8 mouse cellular contexts compared by ENCODE assay signal in genomic region chr13:98588951-98589501, GRCm38 (mm10). TPM values are rescaled to one million over a fixed set of nuclear protein-coding genes. Genes with fewer than 3 reads are reported as not detected.
DNase-seq lines count a peak whose midpoint lies in the region; ATAC-seq and TF ChIP-seq lines count a peak whose summit lies in the region.

No protein-coding gene starts in this region.

- H3K9me3 ChIP-seq in forebrain, embryonic 11.5 days (ENCODE audit: control insufficient read depth, low read length) = no peaks in the 10 kb centered on the region
- H3K9me3 ChIP-seq in heart, embryonic 16.5 days (replicated peaks; ENCODE audit: control insufficient read depth, low read length) = no peaks in the 10 kb centered on the region
- H3K9me3 ChIP-seq in liver, embryonic 15.5 days (replicated peaks) = no peaks in the 10 kb centered on the region
- no peaks in the 10 kb centered on the region for H3K9me3 ChIP-seq in neural tube, embryonic 11.5 days (ENCODE audit: control insufficient read depth, low read length)
- no peaks in the 10 kb centered on the region for H3K9me3 ChIP-seq in stomach, embryonic 15.5 days

- no peaks in the 10 kb centered on the region for H3K79me2 ChIP-seq in C2C12 (ENCODE audit: control insufficient read depth, insufficient read depth)

- no peaks in the 10 kb centered on the region for H3K27me3 ChIP-seq in C2C12 (ENCODE audit: control insufficient read depth, insufficient read depth, insufficient read length)
- H3K27me3 ChIP-seq in forebrain, embryonic 11.5 days (ENCODE audit: control insufficient read depth, insufficient read depth, low read length) = peaks cover 48% of the 10 kb centered on the region
- peaks cover 38% of the 10 kb centered on the region for H3K27me3 ChIP-seq in heart, embryonic 16.5 days (ENCODE audit: control insufficient read depth, insufficient read depth, low read length)
- H3K27me3 ChIP-seq in liver, embryonic 15.5 days = peaks cover 55% of the 10 kb centered on the region
- peaks cover 5% of the 10 kb centered on the region for H3K27me3 ChIP-seq in neural tube, embryonic 11.5 days (ENCODE audit: control insufficient read depth, insufficient read depth, low read length)
- peaks cover 11% of the 10 kb centered on the region for H3K27me3 ChIP-seq in stomach, embryonic 15.5 days (replicated peaks)

- peaks cover 4% of the 10 kb centered on the region; the same call in 1 of the 2 replicates for H3K4me1 ChIP-seq in forebrain, embryonic 11.5 days (replicated peaks; ENCODE audit: control insufficient read depth, insufficient read depth, low read length)
- peaks cover 11% of the 10 kb centered on the region for H3K4me1 ChIP-seq in heart, embryonic 16.5 days (ENCODE audit: control insufficient read depth, insufficient read depth, low read length)
- H3K4me1 ChIP-seq in liver, embryonic 15.5 days (replicated peaks) = peaks cover 3% of the 10 kb centered on the region; the same call in 1 of the 2 replicates
- H3K4me1 ChIP-seq in neural tube, embryonic 11.5 days (ENCODE audit: control insufficient read depth, insufficient read depth, low read length) = peaks cover 7% of the 10 kb centered on the region; the same call in 1 of the 2 replicates
- peaks cover 34% of the 10 kb centered on the region for H3K4me1 ChIP-seq in stomach, embryonic 15.5 days

- H3K4me3 ChIP-seq in C2C12 (ENCODE audit: insufficient read depth, poor library complexity, severe bottlenecking) = peak overlapping the region; percentile 14
- peak overlapping the region; percentile 31 for H3K4me3 ChIP-seq in forebrain, embryonic 11.5 days (ENCODE audit: low read depth, low read length)
- peak overlapping the region; percentile 48 for H3K4me3 ChIP-seq in heart, embryonic 16.5 days (ENCODE audit: low read length)
- H3K4me3 ChIP-seq in liver, embryonic 15.5 days (replicated peaks) = peak overlapping the region; percentile 39
- peak overlapping the region; percentile 40 for H3K4me3 ChIP-seq in neural tube, embryonic 11.5 days (ENCODE audit: low read depth, low read length)
- H3K4me3 ChIP-seq in stomach, embryonic 15.5 days (replicated peaks) = peak overlapping the region; percentile 53

- H3K4me2 ChIP-seq in forebrain, embryonic 11.5 days (ENCODE audit: low read depth, low read length, severe bottlenecking) = peak overlapping the region; percentile 60
- peak overlapping the region; percentile 71 for H3K4me2 ChIP-seq in heart, embryonic 16.5 days (ENCODE audit: low read depth, low read length)
- H3K4me2 ChIP-seq in liver, embryonic 15.5 days = peak overlapping the region; percentile 65
- H3K4me2 ChIP-seq in neural tube, embryonic 11.5 days (ENCODE audit: low read depth) = peak overlapping the region; percentile 69
- peak overlapping the region; percentile 89 for H3K4me2 ChIP-seq in stomach, embryonic 15.5 days

- H3ac ChIP-seq in C2C12 (ENCODE audit: control insufficient read depth, insufficient read length, low read depth) = peak overlapping the region; percentile 58

- peak; percentile 88 for TF ChIP-seq CTCF in C2C12 (IDR thresholded peaks at IDR 0.05; ENCODE audit: control insufficient read depth, insufficient read depth, insufficient read length)

- under 1% methylated on average over 35 of the region's 35 CpGs for WGBS in forebrain, embryonic 11.5 days
- under 1% methylated on average over 35 of the region's 35 CpGs for WGBS in heart, embryonic 16.5 days
- WGBS in liver, embryonic 15.5 days (ENCODE audit: insufficient replicate concordance) = 2% methylated on average over 35 of the region's 35 CpGs
- WGBS in neural tube, embryonic 11.5 days = 2% methylated on average over 33 of the region's 35 CpGs
- 2% methylated on average over 35 of the region's 35 CpGs for WGBS in stomach, embryonic 15.5 days

- no peaks in the 10 kb centered on the region for H3K36me3 ChIP-seq in C2C12 (ENCODE audit: control insufficient read depth, insufficient read depth)
- H3K36me3 ChIP-seq in forebrain, embryonic 11.5 days (ENCODE audit: control insufficient read depth, insufficient read depth, low read length) = no peaks in the 10 kb centered on the region
- H3K36me3 ChIP-seq in heart, embryonic 16.5 days (ENCODE audit: control insufficient read depth, insufficient read depth) = no peaks in the 10 kb centered on the region
- no peaks in the 10 kb centered on the region for H3K36me3 ChIP-seq in liver, embryonic 15.5 days (replicated peaks)
- no peaks in the 10 kb centered on the region for H3K36me3 ChIP-seq in neural tube, embryonic 11.5 days (ENCODE audit: control insufficient read depth, insufficient read depth, low read length)
- no peaks in the 10 kb centered on the region for H3K36me3 ChIP-seq in stomach, embryonic 15.5 days

- DNase-seq in c-Kit-positive CD71-positive TER-119-negative erythroid progenitor cells, embryonic 14.5 days (ENCODE audit: low read depth) = peak; percentile 16
- peak; percentile 93 for DNase-seq in forebrain, embryonic 11.5 days (ENCODE audit: low spot score)
- peak; percentile 90 for DNase-seq in kidney, postnatal 14 days
- DNase-seq in neural tube, embryonic 11.5 days (ENCODE audit: low spot score) = peak; percentile 92

- peak overlapping the region; percentile 14 for H3K9ac ChIP-seq in forebrain, embryonic 11.5 days (ENCODE audit: low read length)
- H3K9ac ChIP-seq in heart, embryonic 16.5 days (ENCODE audit: low read length) = peak overlapping the region; percentile 44; the same call in 1 of the 2 replicates
- no peak overlapping the region for H3K9ac ChIP-seq in liver, embryonic 15.5 days
- H3K9ac ChIP-seq in neural tube, embryonic 11.5 days (ENCODE audit: low read length) = peak overlapping the region; percentile 41
- H3K9ac ChIP-seq in stomach, embryonic 15.5 days = peak overlapping the region; percentile 52

- ATAC-seq in forebrain, embryonic 11.5 days (replicated peaks; ENCODE audit: low FRiP score) = peak; percentile 87
- peak; percentile 84 for ATAC-seq in heart, embryonic 16.5 days (replicated peaks; ENCODE audit: extremely low read depth, insufficient read depth, low FRiP score)
- peak; percentile 54; the same call in 1 of the 2 replicates for ATAC-seq in liver, embryonic 15.5 days (ENCODE audit: insufficient read depth)
- ATAC-seq in neural tube, embryonic 11.5 days (ENCODE audit: insufficient read depth, low FRiP score, low TSS enrichment) = peak; percentile 80
- peak; percentile 71 for ATAC-seq in stomach, embryonic 15.5 days (ENCODE audit: insufficient read depth, low FRiP score, low read depth)

- no peaks in the 10 kb centered on the region for H3K79me3 ChIP-seq in C2C12 (ENCODE audit: low read depth)

- no peak overlapping the region for H3K27ac ChIP-seq in forebrain, embryonic 11.5 days (ENCODE audit: low read depth, low read length)
- H3K27ac ChIP-seq in heart, embryonic 16.5 days (ENCODE audit: low read length) = no peak overlapping the region
- no peak overlapping the region for H3K27ac ChIP-seq in liver, embryonic 15.5 days (replicated peaks)
- H3K27ac ChIP-seq in neural tube, embryonic 11.5 days (ENCODE audit: low read depth, low read length) = 0 out of 2 replicates have a peak overlapping the region, but pooled peaks have one; percentile 23
- H3K27ac ChIP-seq in stomach, embryonic 15.5 days = peak overlapping the region; percentile 83

TF ChIP-seq in C2C12, 6 proteins besides CTCF, POLR2A, EP300 and RAD21:
- TF ChIP-seq USF1 (IDR thresholded peaks at IDR 0.05; ENCODE audit: low read depth) = peak; percentile 88
- peak; percentile 52 for TF ChIP-seq MAX (IDR thresholded peaks at IDR 0.05)
- no peak for TF ChIP-seq FOSL1 (IDR thresholded peaks at IDR 0.05; ENCODE audit: insufficient read depth, low read length, poor library complexity, severe bottlenecking)

RNA-seq across cellular contexts. Expression of gene Tmem174, which starts 48.2 kb away (rescaled TPM):
- not detected for polyA plus RNA-seq in C2C12 (2012; fragmentation: generic; extraction: Trizol)
- polyA plus RNA-seq in forebrain, embryonic 11.5 days (2014; fragmentation: Nextera tagmentation; extraction: Ambion mirVana) = not detected in 2 replicates
- polyA plus RNA-seq in heart, embryonic 16.5 days (2015; fragmentation: Nextera tagmentation; extraction: Ambion mirVana) = not detected in 2 replicates
- polyA plus RNA-seq in liver, embryonic 15.5 days (2015; fragmentation: Nextera tagmentation; extraction: Ambion mirVana) = not detected in 2 replicates
- not detected in 2 replicates for polyA plus RNA-seq in neural tube, embryonic 11.5 days (2014; fragmentation: Nextera tagmentation; extraction: Ambion mirVana)
- polyA plus RNA-seq in stomach, embryonic 15.5 days (2015; fragmentation: Nextera tagmentation; extraction: Ambion mirVana) = not detected in 2 replicates

Comparison
In these comparisons a context has a peak if more than half of its experiments do, and no peak if none do; other contexts are left out.
1. DNase-seq: peak in every context shown above with its lines; median percentile 93 in forebrain, embryonic 11.5 days; 92 in neural tube, embryonic 11.5 days; 90 in kidney, postnatal 14 days; 16 in c-Kit-positive CD71-positive TER-119-negative erythroid progenitor cells, embryonic 14.5 days.
2. H3K27ac ChIP-seq: peak in neural tube, embryonic 11.5 days (single experiment) and stomach, embryonic 15.5 days (single experiment); none in forebrain, embryonic 11.5 days (single experiment), heart, embryonic 16.5 days (single experiment) and liver, embryonic 15.5 days (single experiment).
3. Peak in every context shown above with its lines, with median percentiles within 50 percentile points of each other: H3K4me3 ChIP-seq, ATAC-seq and H3K4me2 ChIP-seq.